Mouse (Mus musculus): ENCODE results near the gene Rcn3.

DNA sequence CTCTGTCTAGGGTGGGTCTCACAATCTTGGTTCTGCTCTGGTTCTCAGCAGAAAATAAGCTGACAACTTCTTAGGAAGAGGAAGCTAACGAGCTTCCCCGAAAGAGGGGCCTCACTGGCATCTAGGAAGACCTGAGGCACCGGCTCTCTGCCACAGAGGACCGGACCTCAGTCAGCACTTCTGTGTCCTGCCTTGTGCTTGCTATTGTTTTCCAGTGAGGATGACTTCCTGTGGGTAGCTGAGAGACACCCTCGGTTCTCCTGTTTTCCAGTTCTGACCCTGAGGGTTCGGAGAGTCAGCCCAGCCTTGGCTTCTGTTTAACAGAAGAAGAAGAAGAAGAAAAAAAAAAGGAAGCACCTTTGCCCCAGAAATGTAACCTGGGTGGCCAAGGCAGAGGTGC is 5.5 kb upstream of the Rcn3 start:
- no peak for TF ChIP-seq POLR2A (IDR thresholded peaks at IDR 0.05; ENCODE audit: insufficient read depth, low read depth, low read length)
- no peak for TF ChIP-seq EP300 (IDR thresholded peaks at IDR 0.05; ENCODE audit: insufficient read depth, low read depth, low read length)

Data from heart, adult 2 months (tissue).